Mouse (Mus musculus) heart, embryonic 15.5 days (tissue): ENCODE data around the gene Hopx. TPM values are rescaled to one million over a fixed set of nuclear protein-coding genes. Genes with fewer than 3 reads are reported as not detected.
"Not testable (repeated sequence)": the region's sequence is repeated elsewhere in the genome, so short reads cannot be mapped to it uniquely, and the experiment has no call there.

Experiments
- ATAC-seq: fragments of 200-750 bp; cut with Nextera tagmentation; replicated peaks from 2 replicates; pipeline ENCODE4 v1.8.0; 2017; ENCODE audit warnings: low read depth, moderate TSS enrichment; ENCODE audit not compliant: insufficient number of reproducible peaks, insufficient read depth, low FRiP score
- H3K27ac ChIP-seq: fragments of 300-500 bp; sonication (generic); 2 replicates; pipeline ENCODE4 v1.5.1; 2015; ENCODE audit warnings: mild to moderate bottlenecking, inconsistent platforms
- H3K27me3 ChIP-seq: fragments of 300-500 bp; sonication (generic); 2 replicates; pipeline ENCODE4 v1.6.1; 2015; ENCODE audit warnings: inconsistent platforms
- H3K36me3 ChIP-seq: fragments of 300-500 bp; sonication (generic); 2 replicates; pipeline ENCODE4 v1.6.1; 2015; ENCODE audit warnings: mild to moderate bottlenecking, inconsistent platforms
- H3K4me1 ChIP-seq: fragments of 300-500 bp; sonication (generic); replicated peaks from 2 replicates; pipeline ENCODE4 v1.6.1; 2015; ENCODE audit warnings: inconsistent platforms
- H3K4me2 ChIP-seq: fragments of 300-500 bp; sonication (generic); 2 replicates; pipeline ENCODE4 v1.6.1; 2015; ENCODE audit warnings: inconsistent platforms, mild to moderate bottlenecking, moderate library complexity
- H3K4me3 ChIP-seq: fragments of 300-500 bp; sonication (generic); 2 replicates; pipeline ENCODE4 v1.5.1; 2015; ENCODE audit warnings: mild to moderate bottlenecking, inconsistent platforms
- H3K9ac ChIP-seq: fragments of 300-500 bp; sonication (generic); 2 replicates; pipeline ENCODE4 v1.6.1; 2015; ENCODE audit warnings: mild to moderate bottlenecking, inconsistent platforms
- H3K9me3 ChIP-seq: fragments of 300-500 bp; sonication (generic); replicated peaks from 2 replicates; pipeline ENCODE4 v1.6.1; 2016; ENCODE audit warnings: inconsistent platforms
- WGBS: fragments of 180-500 bp; shearing (Covaris S2); methylation state at CpG from one replicate; pipeline ENCODE4 v1.1.7; 2015; ENCODE audit warnings: mixed read lengths; 5-methylcytosine and 5-hydroxymethylcytosine counted together
- polyA plus RNA-seq: library from polyadenylated mRNA; unstranded; fragments of >200 nt; fragmentation: Nextera tagmentation; extraction: Ambion mirVana; gene quantifications from 2 replicates; pipeline ENCODE4 v1.2.1, GENCODE M21; 2015

The Hopx gene
- polyA plus RNA-seq, 1 experiment from 2014 or later: 23.6 TPM

- Histone ChIP-seq H3K27me3 (no peaks in the 10 kb centered on the region), H3K27ac (peak overlapping the region; percentile 17; the same call in 1 of the 2 replicates), H3K4me1 (peaks cover 61% of the 10 kb centered on the region), H3K36me3 (peaks cover 8% of the 10 kb centered on the region; the same call in 1 of the 2 replicates), H3K9me3 (no peaks in the 10 kb centered on the region), H3K4me2 (no peak overlapping the region), H3K4me3 (no peak overlapping the region), H3K9ac (no peak overlapping the region)
- WGBS: 33% methylated on average over 11 of the region's 11 CpGs
- ATAC-seq: no peak
These were observed 15.5 kb downstream of the Hopx start for GRCm38 (mm10) chr5:77099317-77099996.

- H3K9me3 ChIP-seq: no peaks in the 10 kb centered on the region
- no peak overlapping the region for H3K9ac ChIP-seq
- no peak for ATAC-seq
- no peak overlapping the region for H3K4me3 ChIP-seq
- no peak overlapping the region for H3K4me2 ChIP-seq
- H3K4me1 ChIP-seq: peaks cover 64% of the 10 kb centered on the region
- no peaks in the 10 kb centered on the region for H3K27me3 ChIP-seq
- H3K27ac ChIP-seq: peak overlapping the region; percentile 17; the same call in 1 of the 2 replicates
- H3K36me3 ChIP-seq: peaks cover 8% of the 10 kb centered on the region; the same call in 1 of the 2 replicates
- WGBS: 73% methylated on average over 3 of the region's 3 CpGs
These were observed 16.0 kb downstream of the Hopx start for GRCm38 (mm10) chr5:77098874-77099273.

- Histone ChIP-seq H3K4me1 (peaks cover 65% of the 10 kb centered on the region), H3K36me3 (peaks cover 5% of the 10 kb centered on the region; the same call in 1 of the 2 replicates), H3K4me3 (no peak overlapping the region), H3K27me3 (no peaks in the 10 kb centered on the region), H3K27ac (peak overlapping the region; percentile 46), H3K9me3 (no peaks in the 10 kb centered on the region), H3K9ac (no peak overlapping the region), H3K4me2 (no peak overlapping the region)
- 44% methylated on average over 6 of the region's 6 CpGs for WGBS
- no peak for ATAC-seq
These were observed 17.2 kb downstream of the Hopx start for GRCm38 (mm10) chr5:77097686-77098085.

DNA sequence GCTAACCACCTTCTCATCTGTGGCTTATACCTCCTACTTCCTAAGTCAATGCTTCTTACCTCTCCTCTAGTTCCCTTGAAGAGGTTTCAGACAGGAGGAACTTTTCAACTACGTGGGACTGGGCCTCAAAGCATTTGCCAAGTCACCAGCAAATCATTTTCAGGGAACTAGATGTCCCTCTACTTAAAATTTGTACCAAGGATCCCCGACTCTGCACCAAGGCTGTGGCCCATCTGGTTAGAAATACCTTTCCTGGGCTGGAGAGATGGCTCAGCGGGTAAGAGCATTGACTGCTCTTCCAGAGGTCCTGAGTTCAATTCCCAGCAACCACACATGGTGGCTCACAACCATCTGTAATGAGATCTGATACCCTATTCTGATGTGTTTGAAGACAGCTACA lies 18.7 kb downstream of the Hopx start:
- Histone ChIP-seq H3K27ac (peak overlapping the region; percentile 16; the same call in 1 of the 2 replicates), H3K4me1 (peaks cover 75% of the 10 kb centered on the region), H3K4me2 (0 out of 2 replicates have a peak overlapping the region, but pooled peaks have one; percentile 93)
- H3K4me3 ChIP-seq, ATAC-seq, H3K36me3 ChIP-seq, H3K9me3 ChIP-seq, H3K9ac ChIP-seq, H3K27me3 ChIP-seq: not testable (repeated sequence)
- 80% methylated on average over 3 of the region's 3 CpGs for WGBS

DNA sequence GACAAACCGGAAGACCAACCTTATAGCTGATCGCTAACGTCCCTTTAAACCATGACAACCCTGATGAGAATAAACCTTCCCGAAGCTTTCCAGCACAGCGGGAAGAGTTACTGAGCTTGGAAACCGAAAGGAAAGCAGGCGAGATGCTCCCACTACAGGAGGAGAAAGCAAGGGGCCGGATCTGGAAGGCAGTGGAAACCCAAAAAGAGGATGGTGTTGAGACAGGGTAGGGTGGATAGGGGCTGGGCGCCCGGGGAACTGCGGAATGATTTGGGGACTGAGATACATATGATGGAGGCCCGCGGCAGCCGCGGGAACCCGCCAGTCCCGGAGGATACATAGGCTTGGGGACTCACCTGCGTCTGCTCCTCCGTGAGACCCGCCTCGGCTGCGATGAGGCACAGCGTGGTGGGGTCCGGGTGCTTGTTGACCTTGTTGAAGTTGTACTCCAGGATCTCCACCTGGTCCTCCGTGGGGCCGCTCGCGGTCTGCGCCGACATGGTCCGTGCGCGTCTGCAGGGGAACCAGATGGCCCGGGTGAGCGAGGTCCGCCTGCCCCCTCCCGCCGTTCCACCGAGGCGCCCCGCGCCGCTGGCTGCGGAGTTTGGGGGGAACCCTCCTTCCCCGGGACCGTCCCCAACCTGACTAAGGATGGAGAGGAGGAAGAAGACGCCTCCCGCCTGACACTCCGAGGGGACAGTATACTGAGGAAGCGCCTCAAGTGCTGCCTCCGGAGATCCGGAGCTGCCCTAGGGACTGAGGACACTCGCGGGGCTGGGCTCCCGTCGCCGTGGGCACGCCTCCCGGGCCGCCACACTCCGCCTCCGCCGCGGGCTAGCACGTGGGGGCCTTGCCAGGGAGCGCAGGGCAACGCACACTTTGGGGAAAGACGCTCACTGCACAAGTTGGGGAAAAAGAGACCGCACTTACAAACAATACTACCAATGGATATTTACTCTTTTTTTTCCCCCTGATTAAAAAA lies 20.1 kb downstream of the Hopx start:
- WGBS: 1% methylated on average over 64 of the region's 69 CpGs
- H3K4me3 ChIP-seq: peak overlapping the region; percentile 68
- H3K36me3 ChIP-seq: peaks cover 4% of the 10 kb centered on the region; the same call in 1 of the 2 replicates
- peaks cover 76% of the 10 kb centered on the region for H3K4me1 ChIP-seq
- H3K9me3 ChIP-seq: no peaks in the 10 kb centered on the region
- H3K27me3 ChIP-seq: no peaks in the 10 kb centered on the region
- H3K27ac ChIP-seq: peak overlapping the region; percentile 72
- H3K4me2 ChIP-seq: peak overlapping the region; percentile 93
- peak overlapping the region; percentile 75 for H3K9ac ChIP-seq
- ATAC-seq: peak; percentile 82

DNA sequence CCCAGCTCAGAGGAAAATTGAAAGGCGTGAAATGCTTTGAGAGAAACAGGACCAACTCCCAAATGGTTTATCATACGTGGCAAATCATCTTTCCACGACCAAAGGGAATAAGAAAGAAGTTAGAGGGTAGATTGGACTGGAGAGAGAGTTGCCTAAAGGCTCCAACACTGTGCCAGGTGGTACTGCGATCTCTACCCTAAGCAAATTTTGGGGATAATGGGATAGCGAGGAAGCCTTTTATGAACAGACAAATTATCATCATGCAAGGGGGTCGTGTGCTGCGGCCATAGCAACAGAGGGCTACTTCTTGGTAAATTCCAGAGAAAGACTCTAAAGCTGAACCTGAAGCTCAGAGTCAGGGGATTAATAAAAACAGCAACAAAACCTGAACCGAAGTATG lies 21.0 kb downstream of the Hopx start:
- ATAC-seq: no peak
- peak overlapping the region; percentile 75 for H3K9ac ChIP-seq
- peaks cover 73% of the 10 kb centered on the region for H3K4me1 ChIP-seq
- H3K9me3 ChIP-seq: no peaks in the 10 kb centered on the region
- H3K27me3 ChIP-seq: no peaks in the 10 kb centered on the region
- 40% methylated on average over 8 of the region's 8 CpGs for WGBS
- peak overlapping the region; percentile 68 for H3K4me3 ChIP-seq
- H3K27ac ChIP-seq: peak overlapping the region; percentile 9; the same call in 1 of the 2 replicates
- H3K4me2 ChIP-seq: peak overlapping the region; percentile 93
- H3K36me3 ChIP-seq: peaks cover 4% of the 10 kb centered on the region; the same call in 1 of the 2 replicates

GRCm38 (mm10) chr5:77092531-77092930 lies 22.4 kb downstream of the Hopx start:
- H3K4me2 ChIP-seq: peak overlapping the region; percentile 36
- H3K9me3 ChIP-seq: no peaks in the 10 kb centered on the region
- H3K4me1 ChIP-seq: peaks cover 69% of the 10 kb centered on the region
- peak overlapping the region; percentile 49 for H3K27ac ChIP-seq
- 0 out of 2 replicates have a peak overlapping the region, but pooled peaks have one; percentile 1 for H3K4me3 ChIP-seq
- no peak for ATAC-seq
- peaks cover 10% of the 10 kb centered on the region; the same call in 1 of the 2 replicates for H3K36me3 ChIP-seq
- no peaks in the 10 kb centered on the region for H3K27me3 ChIP-seq
- WGBS: 50% methylated on average over 5 of the region's 5 CpGs
- no peak overlapping the region for H3K9ac ChIP-seq

- ATAC-seq: no peak
- WGBS: 48% methylated on average over 3 of the region's 3 CpGs
These were observed 23.0 kb downstream of the Hopx start for GRCm38 (mm10) chr5:77091923-77092322.

GRCm38 (mm10) chr5:77090521-77091096 lies 24.3 kb downstream of the Hopx start:
- Histone ChIP-seq H3K9me3 (no peaks in the 10 kb centered on the region), H3K9ac (no peak overlapping the region), H3K27me3 (no peaks in the 10 kb centered on the region), H3K4me2 (no peak overlapping the region), H3K4me1 (peaks cover 55% of the 10 kb centered on the region), H3K4me3 (no peak overlapping the region), H3K27ac (peak overlapping the region; percentile 69), H3K36me3 (peaks cover 22% of the 10 kb centered on the region)
- WGBS: 28% methylated on average over 5 of the region's 5 CpGs
- ATAC-seq: peak; percentile 20; the same call in 1 of the 2 replicates

More at GRCm38 (mm10) chr5:77091923-77092322, 23.0 kb downstream of the Hopx start:
- H3K9ac ChIP-seq: peak overlapping the region; percentile 16; the same call in 1 of the 2 replicates
- no peak overlapping the region for H3K4me2 ChIP-seq
- H3K4me1 ChIP-seq: peaks cover 64% of the 10 kb centered on the region
- H3K4me3 ChIP-seq: no peak overlapping the region
- H3K36me3 ChIP-seq: peaks cover 11% of the 10 kb centered on the region; the same call in 1 of the 2 replicates
- H3K27me3 ChIP-seq: no peaks in the 10 kb centered on the region
- H3K9me3 ChIP-seq: no peaks in the 10 kb centered on the region
- H3K27ac ChIP-seq: peak overlapping the region; percentile 49

DNA sequence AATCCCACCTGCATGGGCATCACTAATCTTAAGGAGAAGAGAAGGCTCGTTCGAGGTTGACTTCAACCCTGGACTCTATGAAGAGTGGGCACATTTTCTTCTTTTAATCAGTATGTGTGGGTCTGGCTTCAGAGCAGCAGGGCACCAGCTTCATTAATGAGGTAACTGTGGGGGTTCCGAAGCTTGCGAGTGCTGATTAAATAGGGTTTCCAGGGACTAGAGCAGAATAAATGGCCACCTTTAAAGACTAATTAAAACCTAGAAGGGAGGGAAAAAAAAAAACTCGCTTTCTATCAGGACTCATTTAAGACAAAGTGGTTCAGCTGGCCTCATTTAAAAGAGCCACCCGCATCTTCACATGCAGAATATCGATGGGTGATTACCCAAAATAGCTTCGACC lies 25.0 kb downstream of the Hopx start:
- Histone ChIP-seq H3K4me3 (no peak overlapping the region), H3K27me3 (no peaks in the 10 kb centered on the region), H3K4me1 (peaks cover 52% of the 10 kb centered on the region), H3K27ac (peak overlapping the region; percentile 69; the same call in 1 of the 2 replicates), H3K9ac (no peak overlapping the region), H3K9me3 (no peaks in the 10 kb centered on the region), H3K36me3 (peaks cover 23% of the 10 kb centered on the region), H3K4me2 (no peak overlapping the region)
- 78% methylated on average over 8 of the region's 8 CpGs for WGBS
- no peak for ATAC-seq
